Mouse (Mus musculus) small intestine, adult 2 months (tissue): ENCODE measurements around the gene Ero1lb. TPM values are rescaled to one million over a fixed set of nuclear protein-coding genes. Genes with fewer than 3 reads are reported as not detected.
A peak's percentile ranks its signal among the peaks of the same experiment; 100 is the strongest.
"Not testable (repeated sequence)": the region's sequence is repeated elsewhere in the genome, so short reads cannot be mapped to it uniquely, and the experiment has no call there.

Experiments used
- H3K27ac ChIP-seq: fragments of 200-500 bp; 2 replicates; pipeline ENCODE4 v1.5.1; 2012; ENCODE audit warnings: low read depth, low read length, control low read depth, inconsistent platforms; ENCODE audit not compliant: insufficient read depth
- H3K27me3 ChIP-seq: fragments of 200-500 bp; 2 replicates; pipeline ENCODE4 v1.6.1; 2012; ENCODE audit warnings: mild to moderate bottlenecking, moderate library complexity, low read length, inconsistent platforms; ENCODE audit not compliant: control insufficient read depth, insufficient read depth
- H3K36me3 ChIP-seq: fragments of 200-500 bp; 2 replicates; pipeline ENCODE4 v1.6.1; 2012; ENCODE audit warnings: mild to moderate bottlenecking, low read length, control low read depth, inconsistent platforms; ENCODE audit not compliant: control insufficient read depth, insufficient read depth
- H3K4me1 ChIP-seq: fragments of 200-500 bp; 2 replicates; pipeline ENCODE4 v1.6.1; 2012; ENCODE audit warnings: low read length, inconsistent platforms, mixed read lengths; ENCODE audit not compliant: control insufficient read depth, insufficient read depth, insufficient read length
- H3K4me3 ChIP-seq: fragments of 200-500 bp; 2 replicates; pipeline ENCODE4 v1.5.1; 2012; ENCODE audit warnings: low read depth, mild to moderate bottlenecking, control low read depth, inconsistent platforms, low read length, moderate library complexity
- WGBS: fragments of 180-500 bp; shearing (Covaris S2); methylation state at CpG from one replicate; pipeline ENCODE4 v1.1.7; 2018; 5-methylcytosine and 5-hydroxymethylcytosine counted together
- polyA plus RNA-seq: library from polyadenylated mRNA; depleted of rRNA; stranded (reverse); fragments of >200 nt; gene quantifications from 2 replicates; pipeline ENCODE4 v1.2.3, GENCODE M21; 2012; rRNA removed

The Ero1lb gene
- polyA plus RNA-seq, 1 experiment: 5.2 TPM

DNA sequence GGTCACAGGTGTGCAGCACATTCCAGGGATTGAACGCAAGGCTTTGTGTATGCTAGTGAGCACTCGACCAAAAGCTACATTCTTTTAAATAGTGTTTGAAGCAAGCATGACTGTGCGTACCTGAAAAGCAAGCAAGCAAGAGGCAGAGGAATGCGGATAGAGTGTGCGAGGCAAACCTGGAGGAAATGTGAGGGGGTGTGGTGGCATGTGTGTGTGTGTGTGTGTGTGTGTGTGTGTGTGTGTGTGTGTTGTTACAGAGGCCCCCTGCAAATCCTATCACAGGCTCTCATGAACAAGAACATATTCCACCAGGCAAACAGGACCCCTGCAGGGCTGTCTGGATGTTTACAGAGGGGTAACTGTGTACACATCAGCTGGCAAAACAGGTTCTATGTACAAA, 64.6 kb downstream of the Ero1lb start:
- not testable (repeated sequence) for H3K27me3 ChIP-seq, H3K4me3 ChIP-seq, H3K4me1 ChIP-seq, H3K36me3 ChIP-seq, H3K27ac ChIP-seq
- 74% methylated on average over 5 of the region's 5 CpGs for WGBS

DNA sequence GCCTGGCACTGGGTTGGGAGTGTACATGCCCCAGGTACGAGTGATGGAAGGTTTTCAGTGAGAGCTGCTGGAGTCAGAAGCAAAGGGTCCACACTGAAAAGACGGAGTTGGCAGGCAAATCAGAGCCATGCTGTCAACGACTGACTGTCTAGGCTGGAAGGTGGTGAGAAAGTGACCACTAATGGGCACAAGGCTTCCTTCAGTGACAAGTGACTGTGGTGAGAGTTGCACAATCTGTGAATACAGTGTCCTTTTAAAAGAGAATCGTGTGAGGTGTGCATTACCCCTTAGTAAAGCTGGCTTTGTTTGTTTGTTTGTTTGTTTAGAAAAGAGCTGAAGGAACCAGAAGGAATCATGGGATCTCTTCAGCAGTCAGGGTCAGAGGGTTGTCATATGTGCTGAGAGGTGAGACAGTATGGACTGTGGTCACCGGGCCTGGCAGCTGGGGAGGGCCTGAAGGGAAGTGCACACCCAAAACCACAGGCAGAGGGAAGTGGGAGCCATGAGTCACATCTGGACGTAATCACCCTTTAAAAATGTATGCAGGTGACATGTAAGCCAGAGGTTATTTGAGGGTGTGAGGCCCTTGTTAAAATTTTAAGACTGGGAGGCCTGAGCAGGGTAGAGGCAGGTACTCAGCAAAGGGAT, 69.4 kb downstream of the Ero1lb start:
- H3K4me1 ChIP-seq, H3K36me3 ChIP-seq, H3K27me3 ChIP-seq, H3K4me3 ChIP-seq, H3K27ac ChIP-seq: not testable (repeated sequence)
- 66% methylated on average over 2 of the region's 6 CpGs for WGBS

DNA sequence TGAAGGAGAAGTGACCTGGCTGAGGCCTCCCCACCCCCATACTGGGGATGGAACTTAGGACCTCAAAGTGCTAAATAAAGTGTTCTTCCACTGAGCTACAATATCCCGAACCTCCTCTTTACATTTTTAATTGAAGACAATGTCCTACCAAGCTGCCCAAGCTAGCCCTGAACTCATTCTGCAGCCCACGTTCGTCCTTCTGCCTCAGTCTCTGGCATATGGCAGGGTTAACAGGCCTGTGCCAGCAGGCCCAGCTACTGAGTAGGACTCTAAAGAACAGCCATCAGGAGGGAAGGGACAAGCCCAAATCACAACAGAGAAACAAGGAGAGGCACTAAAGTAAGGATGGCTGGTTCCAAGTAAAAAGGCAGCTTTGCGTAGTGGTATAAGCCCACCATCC, 77.1 kb downstream of the Ero1lb start:
- not testable (repeated sequence) for H3K4me3 ChIP-seq

DNA sequence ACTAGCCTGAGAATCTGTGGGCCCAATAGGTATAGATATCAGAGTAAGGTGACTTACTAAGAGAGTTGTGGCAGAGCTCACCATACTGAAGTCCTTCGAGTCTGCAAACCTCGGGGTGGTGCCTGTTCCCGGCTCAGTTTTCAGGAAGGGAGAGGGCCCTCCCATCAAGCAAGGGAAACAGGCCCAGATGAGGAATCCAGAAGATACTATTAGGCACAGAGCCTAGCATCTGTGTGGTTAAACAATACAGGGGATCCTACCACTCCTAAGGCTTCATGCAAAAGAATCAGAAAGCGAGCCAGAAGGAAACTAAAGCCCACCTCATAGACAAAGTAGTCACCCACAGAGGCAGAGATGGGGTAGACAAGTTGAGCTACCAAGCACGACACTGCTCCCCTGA, 81.0 kb downstream of the Ero1lb start:
- H3K27me3 ChIP-seq, H3K4me3 ChIP-seq, H3K4me1 ChIP-seq, H3K36me3 ChIP-seq, H3K27ac ChIP-seq: not testable (repeated sequence)
- 76% methylated on average over 5 of the region's 5 CpGs for WGBS

More for the DNA sequence above, 77.1 kb downstream of the Ero1lb start:
- not testable (repeated sequence) for H3K36me3 ChIP-seq, H3K27ac ChIP-seq, H3K4me1 ChIP-seq, H3K27me3 ChIP-seq
- WGBS: 93% methylated on average over 3 of the region's 4 CpGs

DNA sequence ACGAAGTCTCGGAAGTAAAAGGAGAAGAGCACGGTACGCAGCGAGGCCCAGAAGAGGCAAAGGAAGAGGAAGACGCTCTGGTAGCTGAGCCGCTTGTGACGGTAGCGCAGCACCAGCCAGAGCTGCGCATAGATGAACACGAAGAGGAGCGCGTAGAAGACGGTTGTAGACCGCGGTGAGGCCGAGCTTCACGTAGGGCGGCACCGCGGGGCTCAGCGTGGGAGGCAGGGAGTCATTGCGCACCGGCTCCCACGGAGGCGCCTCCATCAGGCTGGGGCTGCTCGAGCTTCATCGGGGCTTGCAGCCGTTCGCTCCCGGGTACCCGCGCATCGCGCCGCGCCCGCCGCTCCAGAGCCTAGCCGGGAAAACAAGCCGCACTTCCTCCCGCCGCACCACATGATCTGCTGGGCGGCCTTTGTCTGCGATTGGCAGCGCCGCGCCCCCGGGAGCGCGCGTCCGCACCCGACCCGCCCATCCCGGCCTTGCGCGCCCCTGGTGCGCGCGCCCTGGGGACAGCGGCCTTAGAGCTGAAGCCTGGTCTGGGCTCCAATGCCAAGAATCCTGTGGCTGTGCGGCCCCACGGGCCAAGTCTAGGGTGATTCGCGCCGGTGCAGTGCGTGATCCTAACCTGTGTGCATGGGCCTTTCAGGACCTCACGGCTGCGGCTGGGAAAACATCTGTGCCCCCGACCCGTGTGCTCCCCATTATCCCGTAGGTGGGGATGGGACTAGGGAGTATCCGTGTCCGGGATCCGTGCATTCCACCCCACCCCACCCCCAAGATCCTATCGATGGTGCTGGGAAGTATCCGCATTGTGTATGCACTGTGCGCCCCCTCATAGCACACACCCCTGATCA, 84.6 kb downstream of the Ero1lb start:
- not testable (repeated sequence) for H3K27ac ChIP-seq, H3K4me1 ChIP-seq, H3K36me3 ChIP-seq, H3K27me3 ChIP-seq
- H3K4me3 ChIP-seq: peak overlapping the region; percentile 75
- whole genome bisulfite sequencing: under 1% methylated on average over 65 of the region's 79 CpGs

DNA sequence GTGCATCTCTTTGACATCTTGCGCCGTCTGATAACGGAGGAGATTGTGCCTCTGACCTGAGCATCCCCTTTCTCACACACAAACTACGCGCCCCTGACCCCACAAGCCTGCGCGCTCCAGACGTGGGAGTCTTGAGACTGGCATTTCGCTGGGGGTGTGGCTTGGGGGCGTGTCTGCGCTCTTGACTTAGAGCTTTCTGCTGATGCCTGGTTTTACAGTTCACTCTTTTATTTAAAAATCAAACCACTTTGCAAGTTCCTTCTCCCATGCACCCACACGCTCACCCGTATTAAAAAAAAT, 85.2 kb downstream of the Ero1lb start:
- H3K4me3 ChIP-seq: peak overlapping the region; percentile 56
- not testable (repeated sequence) for H3K27me3 ChIP-seq, H3K4me1 ChIP-seq, H3K36me3 ChIP-seq, H3K27ac ChIP-seq
- under 1% methylated on average over 13 of the region's 13 CpGs for WGBS

Other genes with a start within 250 kb of the Ero1lb start
- 6.9 and 7.1 TPM in 2 replicates for gene Actn2, start 225.1 kb upstream of the Ero1lb start, polyA plus RNA-seq
- gene Heatr1, start 170.8 kb upstream of the Ero1lb start, polyA plus RNA-seq: 10.0 and 11.7 TPM in 2 replicates
- 8.9 and 23.1 TPM in 2 replicates for gene Lgals8, start 100.9 kb upstream of the Ero1lb start, polyA plus RNA-seq
- gene Edaradd, start 45.4 kb upstream of the Ero1lb start, polyA plus RNA-seq: 0.14 and 0.34 TPM in 2 replicates
- not detected in 2 replicates for gene Prl2c3, start 234.2 kb downstream of the Ero1lb start, polyA plus RNA-seq